Mouse (Mus musculus) gastrocnemius, adult 18-20 months (tissue): ENCODE measurements around the gene Mrps34. TPM values are rescaled to one million over a fixed set of nuclear protein-coding genes. Genes with fewer than 3 reads are reported as not detected.

Experiments
- DNase-seq: peaks from one replicate; pipeline ENCODE4 v3.0.0; 2021; ENCODE audit warnings: low spot score
- total RNA-seq, 2 experiments: library from RNA; stranded (reverse); gene quantifications; 2 replicates each; pipeline ENCODE4 v1.2.3; 2021

Mrps34 gene
- total RNA-seq, 2 experiments from 2014 or later, result 79.4 to 86.3 TPM

DNA sequence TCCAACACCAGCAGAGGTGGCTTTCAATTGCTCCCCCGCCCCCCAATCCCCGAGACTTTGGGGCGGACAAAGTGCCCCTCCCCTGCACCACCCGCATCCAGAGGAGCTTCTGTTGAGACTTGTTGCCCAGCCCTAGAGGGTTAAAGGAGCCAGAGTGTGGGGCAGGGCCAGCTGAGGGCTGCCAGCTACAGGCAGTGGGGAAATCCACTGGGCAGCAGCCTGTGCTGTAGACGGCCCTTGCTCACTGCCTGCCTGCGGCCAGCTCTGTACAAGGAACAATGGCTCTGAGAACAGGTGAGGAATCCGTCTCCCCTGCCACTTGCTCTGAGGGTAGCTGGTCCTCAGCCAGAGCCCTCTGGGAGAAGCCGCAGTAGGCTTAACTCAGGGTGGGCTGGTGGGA, 16.4 kb upstream of the Mrps34 start:
- no peak for DNase-seq

DNA sequence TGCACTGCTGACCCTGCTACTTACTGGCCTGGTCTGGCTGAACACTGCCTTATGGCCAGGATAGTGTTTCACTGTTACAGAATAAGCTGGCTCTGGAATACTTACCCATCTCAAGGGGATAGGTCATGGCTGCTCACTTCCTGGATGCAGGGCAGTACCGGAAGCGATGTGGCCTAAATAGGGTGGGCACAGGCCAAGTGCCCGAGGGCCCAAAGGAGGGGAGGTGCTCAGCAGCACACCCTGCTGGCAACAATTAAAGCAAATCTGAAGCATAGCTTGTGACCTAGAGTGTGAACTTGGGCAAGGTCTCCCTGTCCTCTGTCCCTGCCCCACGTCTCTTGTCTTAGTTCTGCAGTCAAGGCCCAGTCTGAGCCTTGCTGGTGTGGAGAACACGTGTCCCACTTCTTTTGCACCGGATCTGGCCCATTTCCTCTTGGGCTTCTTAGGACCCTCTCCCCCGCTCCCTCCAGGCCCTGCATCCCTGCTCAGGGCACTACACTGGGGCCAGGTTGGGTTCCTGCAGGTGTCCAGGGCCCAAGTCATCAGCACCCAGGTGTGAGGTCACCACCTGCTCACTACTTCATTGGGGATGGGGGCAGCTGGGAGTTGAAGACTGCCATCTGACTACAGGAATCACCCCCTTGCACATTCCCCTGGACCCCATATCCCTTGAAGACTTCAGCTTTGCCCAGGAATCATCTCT, 13.0 kb upstream of the Mrps34 start:
- peak; percentile 52 for DNase-seq

GRCm38 (mm10) chr17:24884391-24884790, 10.5 kb upstream of the Mrps34 start:
- no peak for DNase-seq

DNA sequence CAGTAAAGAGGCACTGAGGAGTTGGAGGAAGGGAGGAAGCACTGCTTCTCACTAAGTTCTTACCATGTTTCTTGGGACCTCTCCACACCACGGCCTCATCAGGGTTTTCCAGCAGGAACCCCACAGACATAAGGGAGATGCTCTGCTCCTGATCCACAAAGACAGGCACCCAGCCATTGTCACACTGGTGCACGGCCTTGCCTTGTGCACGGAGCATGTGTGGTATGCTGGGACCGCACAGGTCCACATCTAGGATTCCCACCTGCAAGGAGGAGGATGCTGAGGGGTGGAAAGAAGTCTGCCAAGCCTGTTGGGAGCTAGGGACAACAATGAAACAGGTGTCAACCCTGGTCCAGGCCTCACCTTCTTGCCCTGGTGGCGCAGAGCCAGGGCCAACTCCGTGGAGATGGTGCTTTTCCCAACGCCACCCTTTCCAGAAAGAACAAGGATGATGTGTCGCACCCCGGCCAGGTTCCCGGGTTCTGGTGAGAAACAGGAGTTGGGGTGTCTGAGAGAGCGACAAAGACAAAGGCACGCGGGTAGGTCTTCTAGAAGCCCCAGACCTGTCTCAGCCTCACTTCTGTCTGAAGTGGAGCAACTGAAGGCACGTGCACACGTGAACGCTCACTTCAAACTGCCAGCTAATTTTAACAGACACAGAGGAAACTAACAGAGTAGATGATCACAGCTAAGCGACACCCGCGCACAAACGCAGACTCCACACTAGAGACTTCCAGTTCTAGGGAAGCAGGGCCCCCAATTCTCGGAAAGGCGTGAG, 9.4 kb upstream of the Mrps34 start:
- no peak for DNase-seq

- peak; percentile 98 for DNase-seq
These were observed 8.6 kb upstream of the Mrps34 start, which contains the start of the genes Nubp2 and Spsb3 for GRCm38 (mm10) chr17:24886134-24886931. Gene Nubp2, minus strand, starts transcription at chr17:24886349. Gene Spsb3, plus strand, starts transcription at chr17:24886643.

GRCm38 (mm10) chr17:24886932-24887271, 8.0 kb upstream of the Mrps34 start:
- no peak for DNase-seq

GRCm38 (mm10) chr17:24887291-24888080, 7.4 kb upstream of the Mrps34 start:
- no peak for DNase-seq

DNA sequence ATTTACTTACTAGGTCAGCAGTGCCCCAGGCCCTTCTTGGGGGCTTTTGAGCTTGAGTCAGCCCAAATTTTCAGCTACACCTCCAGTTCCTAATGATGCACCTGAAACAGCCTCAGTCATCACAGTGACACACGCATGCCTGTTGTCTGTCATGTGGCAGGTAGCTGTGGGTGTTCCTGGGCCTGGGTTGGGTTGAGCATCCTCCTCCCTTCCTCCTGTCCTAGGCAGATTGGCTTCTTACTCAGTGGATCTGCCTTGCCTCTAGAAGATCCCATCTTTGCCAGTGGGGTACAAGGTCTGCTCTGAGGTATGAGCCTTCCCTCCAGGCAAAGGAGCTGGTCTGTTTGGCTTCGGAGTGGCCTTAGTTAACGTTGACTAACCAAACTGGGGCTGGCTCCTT, 6.1 kb upstream of the Mrps34 start:
- no peak for DNase-seq

DNA sequence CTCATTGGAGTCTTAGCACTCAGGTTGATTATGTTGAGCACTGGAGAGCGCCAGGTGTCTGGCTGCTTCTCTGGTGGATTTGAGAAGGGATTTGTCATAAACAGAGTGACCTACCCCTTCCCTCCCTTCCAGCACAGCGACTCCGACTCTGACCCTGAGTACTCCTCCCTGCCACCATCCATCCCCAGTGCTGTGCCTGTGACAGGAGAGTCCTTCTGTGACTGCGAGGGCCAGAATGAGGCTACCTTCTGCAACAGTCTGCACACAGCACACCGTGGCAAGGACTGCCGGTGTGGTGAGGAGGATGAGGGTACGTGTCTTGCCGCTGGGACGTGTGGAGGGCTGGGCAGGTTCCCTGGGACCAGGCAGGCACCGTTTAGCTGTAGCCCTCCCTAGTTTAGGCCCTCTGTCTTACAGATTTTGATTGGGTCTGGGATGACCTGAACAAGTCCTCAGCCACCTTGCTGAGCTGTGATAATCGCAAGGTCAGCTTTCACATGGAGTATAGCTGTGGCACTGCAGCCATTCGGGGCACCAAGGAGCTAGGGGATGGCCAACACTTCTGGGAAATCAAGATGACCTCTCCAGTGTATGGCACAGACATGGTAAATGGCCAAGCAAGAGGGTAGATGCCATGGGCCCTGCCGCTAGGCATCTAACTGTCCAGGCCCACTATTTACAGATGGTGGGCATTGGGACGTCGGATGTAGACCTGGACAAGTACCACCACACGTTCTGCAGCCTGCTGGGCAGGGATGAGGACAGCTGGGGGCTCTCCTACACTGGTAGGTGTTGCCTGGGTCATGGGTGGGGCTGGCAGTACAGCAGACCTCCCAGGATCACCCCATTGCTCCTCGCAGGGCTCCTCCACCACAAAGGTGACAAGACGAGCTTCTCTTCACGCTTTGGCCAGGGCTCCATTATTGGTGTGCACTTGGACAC, 4.5 kb upstream of the Mrps34 start:
- DNase-seq, result no peak

DNA sequence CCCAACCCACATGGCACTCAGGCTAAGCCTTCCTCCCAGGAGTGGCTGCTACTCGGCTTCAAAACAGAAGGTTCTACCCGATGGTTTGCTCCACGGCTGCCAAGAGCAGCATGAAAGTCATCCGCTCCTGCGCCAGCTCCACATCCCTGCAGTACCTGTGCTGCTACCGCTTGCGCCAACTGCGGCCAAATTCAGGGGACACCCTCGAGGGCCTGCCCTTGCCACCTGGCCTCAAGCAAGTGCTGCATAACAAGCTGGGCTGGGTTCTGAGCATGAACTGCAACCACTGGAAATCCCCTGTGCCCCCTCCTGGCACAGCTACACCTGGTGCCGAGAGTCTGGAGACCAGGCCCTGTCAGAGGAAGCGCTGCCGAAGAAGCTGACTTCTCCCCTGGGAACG, 3.6 kb upstream of the Mrps34 start:
- no peak for DNase-seq

- DNase-seq, result no peak
These were observed 2.1 kb upstream of the Mrps34 start for GRCm38 (mm10) chr17:24892785-24893184.

GRCm38 (mm10) chr17:24893276-24893675, 1.6 kb upstream of the Mrps34 start:
- no peak for DNase-seq

- no peak for DNase-seq
These were observed 588 bp upstream of the Mrps34 start for GRCm38 (mm10) chr17:24894061-24894994.

GRCm38 (mm10) chr17:24895571-24896240, 790 bp downstream of the Mrps34 start:
- no peak for DNase-seq

- DNase-seq, result peak; percentile 51
These were observed 1.5 kb downstream of the Mrps34 start, which contains the start of gene Nme3 for GRCm38 (mm10) chr17:24896241-24896992. Gene Nme3, plus strand, starts transcription at chr17:24896500.

- DNase-seq, result no peak
These were observed 2.0 kb downstream of the Mrps34 start for GRCm38 (mm10) chr17:24896993-24897269.

DNA sequence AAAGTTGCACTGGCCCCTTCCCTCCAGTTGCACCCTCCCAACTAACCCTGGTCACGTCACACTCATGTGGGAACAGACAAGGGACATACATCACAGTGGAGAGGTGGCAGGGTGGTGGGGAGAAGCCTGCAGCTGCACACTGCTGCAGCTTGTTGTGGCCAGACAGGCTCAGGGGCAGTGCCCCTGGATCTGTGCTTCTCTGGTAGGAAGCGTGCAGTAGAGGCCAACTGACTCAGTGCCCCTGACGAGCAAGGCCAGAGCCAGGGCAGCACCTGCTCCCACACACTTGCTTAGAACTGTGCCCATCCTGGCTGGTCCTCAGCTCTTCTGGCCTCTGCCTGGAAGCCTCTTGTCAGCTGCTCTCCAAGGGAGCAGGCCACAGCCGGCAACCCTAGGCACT, 2.7 kb downstream of the Mrps34 start:
- DNase-seq, result no peak
